Mouse (Mus musculus) telencephalon, adult 2 months (tissue): Measurements from ENCODE around the gene Itga3.

Source experiments
- DNase-seq: peaks from one replicate; pipeline ENCODE4 v3.0.0-alpha.2; 2011; ENCODE audit warnings: low read depth, low spot score

The Itga3 gene

DNA sequence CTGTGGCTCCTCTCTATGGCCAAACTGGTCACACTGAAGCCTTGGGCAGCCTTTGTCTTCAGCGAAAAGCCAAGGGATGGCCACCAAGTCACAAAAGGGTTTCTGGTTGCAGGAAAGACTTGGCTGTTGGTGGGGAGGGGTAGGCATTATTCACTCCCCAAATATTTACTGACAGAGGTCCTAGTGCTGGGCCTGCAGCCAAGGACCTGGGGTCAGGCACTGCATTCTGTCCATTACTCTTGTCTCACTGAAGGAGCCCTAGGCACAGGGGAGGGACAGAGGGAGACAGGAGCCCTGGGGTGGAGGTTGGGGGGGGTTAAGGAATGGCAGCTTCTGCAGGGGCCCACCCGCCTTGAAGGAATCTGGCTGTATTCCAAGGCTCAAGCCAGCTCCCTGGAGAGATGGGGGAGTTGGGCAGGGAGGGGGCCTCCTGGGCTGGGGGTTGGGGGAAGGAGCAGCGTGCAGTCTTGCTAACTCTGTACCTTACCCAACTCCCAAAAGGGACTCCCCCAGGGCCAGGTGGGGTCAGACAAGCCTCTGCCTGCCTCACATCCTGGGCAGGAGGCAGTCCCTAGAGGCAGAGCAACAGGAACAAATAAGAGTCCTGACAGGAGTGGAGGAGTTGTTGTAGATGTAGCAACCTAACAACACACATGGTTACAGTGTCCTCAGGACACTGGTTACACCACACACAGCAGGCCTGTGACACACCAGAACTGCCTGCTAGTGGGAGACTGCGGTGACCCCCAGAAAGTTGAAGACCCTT, 20.2 kb upstream of the Itga3 start:
- no peak for DNase-seq

GRCm38 (mm10) chr11:95095596-95095995, 19.0 kb upstream of the Itga3 start:
- DNase-seq, result no peak

- no peak for DNase-seq
Observed at GRCm38 (mm10) chr11:95093077-95093476, 16.5 kb upstream of the Itga3 start.

GRCm38 (mm10) chr11:95088857-95089779, 12.5 kb upstream of the Itga3 start:
- no peak for DNase-seq

DNA sequence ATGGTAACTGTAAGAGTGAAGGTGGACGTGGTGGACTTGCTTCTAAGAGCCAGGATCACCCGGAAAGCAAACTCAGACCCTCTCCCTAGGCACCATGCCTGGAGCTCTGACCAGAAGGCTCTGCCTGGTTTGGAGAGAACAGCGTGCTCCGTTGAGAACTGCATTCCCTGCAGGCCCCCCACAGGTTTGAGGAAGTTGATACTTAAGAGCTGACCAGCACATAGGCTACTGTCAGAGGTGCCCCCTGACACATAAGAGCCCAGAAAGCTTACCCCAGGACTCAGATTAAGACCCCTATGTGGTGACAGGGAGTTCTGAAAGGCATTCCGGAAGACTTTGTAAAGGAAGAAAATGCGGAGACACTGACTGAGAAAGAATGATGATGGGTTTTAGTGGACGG, 11.7 kb upstream of the Itga3 start:
- no peak for DNase-seq

GRCm38 (mm10) chr11:95087301-95088228, 11.0 kb upstream of the Itga3 start:
- no peak for DNase-seq

DNA sequence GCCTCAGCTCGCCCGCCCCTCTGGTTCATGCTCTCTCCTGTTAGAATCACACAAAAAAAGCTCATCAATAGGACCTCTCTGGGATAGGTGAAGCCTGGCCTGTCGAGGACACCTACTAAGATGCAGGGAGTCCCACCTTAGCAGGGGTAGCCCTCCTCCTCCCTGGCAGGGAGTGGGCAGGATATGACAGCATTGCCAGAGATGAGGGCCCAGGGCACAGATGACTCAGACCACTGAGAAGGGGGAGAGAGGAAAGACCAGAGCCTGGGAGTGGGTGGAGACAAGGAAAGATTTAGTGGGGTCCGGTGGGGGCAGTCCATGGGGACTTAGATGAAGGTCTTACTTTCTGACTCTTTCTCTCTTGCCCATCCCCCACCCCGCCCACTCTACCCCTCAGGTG, 9.6 kb upstream of the Itga3 start:
- no peak for DNase-seq

DNA sequence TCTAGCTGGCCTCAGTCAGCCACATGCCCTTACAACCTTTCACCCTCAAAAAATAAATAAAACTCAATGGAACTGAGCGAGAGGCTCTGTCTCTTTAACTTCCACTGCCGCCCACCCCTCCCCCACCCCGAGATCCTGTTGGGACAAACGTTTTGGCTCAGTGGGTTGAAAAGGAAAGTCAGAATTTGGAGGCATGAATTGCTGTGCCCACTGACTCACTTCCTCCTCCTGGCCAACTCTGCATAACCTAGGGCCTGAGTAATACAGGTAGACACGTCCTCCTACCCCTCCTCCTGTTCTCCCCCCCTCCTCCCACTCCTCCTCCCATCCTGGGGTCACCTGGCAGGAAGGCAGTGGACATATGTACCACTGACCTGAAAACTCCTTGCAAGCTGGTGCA, 9.1 kb upstream of the Itga3 start:
- DNase-seq, result no peak

- no peak for DNase-seq
Observed at GRCm38 (mm10) chr11:95084811-95085382, 8.3 kb upstream of the Itga3 start.

- no peak for DNase-seq
Observed at GRCm38 (mm10) chr11:95084175-95084574, 7.6 kb upstream of the Itga3 start.

DNA sequence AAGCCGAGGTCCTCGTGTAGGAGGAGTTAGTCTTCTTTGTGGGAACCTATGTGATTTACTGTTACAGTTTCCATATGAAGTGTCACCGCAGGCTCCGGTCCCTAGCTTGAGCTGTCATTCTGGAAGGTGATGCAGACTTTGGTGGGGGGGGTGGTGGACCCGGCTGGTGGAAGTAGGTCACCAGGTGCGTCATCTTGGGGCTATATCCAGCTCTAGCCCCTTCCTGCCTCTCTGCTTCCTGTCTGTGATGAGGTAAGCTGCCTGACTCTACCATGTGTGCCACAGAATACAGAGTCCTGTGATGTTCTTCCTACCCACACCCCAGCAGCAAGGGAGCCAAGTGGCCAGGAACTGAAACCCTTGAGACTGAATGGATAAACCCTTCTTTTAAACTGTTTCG, 6.3 kb upstream of the Itga3 start:
- no peak for DNase-seq

- no peak for DNase-seq
Observed at GRCm38 (mm10) chr11:95080783-95081182, 4.2 kb upstream of the Itga3 start.

DNA sequence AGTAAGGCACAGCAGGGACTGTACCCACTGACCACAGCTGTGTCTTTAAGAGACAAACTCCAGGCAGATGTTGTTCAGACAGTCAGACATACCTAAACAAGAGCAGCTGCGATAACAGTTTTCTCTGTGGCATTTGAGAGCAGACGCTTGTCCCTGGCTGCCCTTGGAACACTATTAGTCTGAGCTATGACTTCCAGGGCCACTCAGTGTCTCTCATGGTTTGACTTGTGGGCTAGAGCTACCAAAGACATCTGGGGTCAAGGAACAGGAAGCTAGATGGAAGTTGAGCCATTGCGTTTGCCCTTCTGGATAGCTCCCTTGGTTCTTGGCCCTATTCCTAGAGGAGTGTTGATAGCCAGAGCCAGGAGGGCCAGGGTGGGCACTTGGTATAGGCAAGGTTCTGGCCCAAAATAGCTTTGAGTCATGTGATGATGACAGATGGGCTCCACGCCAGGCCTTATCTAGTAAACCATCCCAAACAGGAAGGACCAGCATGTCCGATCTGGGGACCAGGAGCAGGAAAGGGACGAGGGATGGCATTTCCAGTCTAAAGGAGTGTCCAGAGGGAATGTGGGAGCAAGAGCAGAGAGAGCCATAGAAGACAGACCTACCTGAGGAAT, 2.8 kb upstream of the Itga3 start:
- DNase-seq, result no peak

- no peak for DNase-seq
Observed at GRCm38 (mm10) chr11:95077956-95078355, 1.4 kb upstream of the Itga3 start.

DNA sequence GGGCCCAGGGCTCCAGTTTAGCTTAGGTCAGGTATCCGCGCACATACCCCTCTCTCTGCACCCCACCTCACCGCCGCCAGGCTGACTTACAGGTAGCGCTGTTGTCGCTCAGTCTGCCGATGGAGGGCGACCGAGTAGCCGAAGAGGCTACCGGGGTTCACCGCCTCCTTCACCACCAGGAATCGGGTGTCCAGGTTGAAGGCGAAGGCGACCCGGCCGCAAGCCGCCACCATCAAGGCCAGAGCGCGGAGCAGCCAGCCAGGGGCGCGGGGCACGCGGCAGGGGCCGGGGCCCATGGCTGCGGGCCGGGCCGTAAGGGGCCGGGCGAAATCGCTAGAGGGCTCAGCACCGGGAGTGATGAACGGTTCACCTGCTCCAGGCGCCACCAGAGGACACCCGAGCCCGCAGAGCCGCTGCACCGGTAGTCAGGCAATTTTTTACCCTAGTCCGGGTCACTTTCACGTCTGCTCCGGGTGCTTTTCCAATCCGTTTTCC, 513 bp downstream of the Itga3 start:
- DNase-seq, result no peak

DNA sequence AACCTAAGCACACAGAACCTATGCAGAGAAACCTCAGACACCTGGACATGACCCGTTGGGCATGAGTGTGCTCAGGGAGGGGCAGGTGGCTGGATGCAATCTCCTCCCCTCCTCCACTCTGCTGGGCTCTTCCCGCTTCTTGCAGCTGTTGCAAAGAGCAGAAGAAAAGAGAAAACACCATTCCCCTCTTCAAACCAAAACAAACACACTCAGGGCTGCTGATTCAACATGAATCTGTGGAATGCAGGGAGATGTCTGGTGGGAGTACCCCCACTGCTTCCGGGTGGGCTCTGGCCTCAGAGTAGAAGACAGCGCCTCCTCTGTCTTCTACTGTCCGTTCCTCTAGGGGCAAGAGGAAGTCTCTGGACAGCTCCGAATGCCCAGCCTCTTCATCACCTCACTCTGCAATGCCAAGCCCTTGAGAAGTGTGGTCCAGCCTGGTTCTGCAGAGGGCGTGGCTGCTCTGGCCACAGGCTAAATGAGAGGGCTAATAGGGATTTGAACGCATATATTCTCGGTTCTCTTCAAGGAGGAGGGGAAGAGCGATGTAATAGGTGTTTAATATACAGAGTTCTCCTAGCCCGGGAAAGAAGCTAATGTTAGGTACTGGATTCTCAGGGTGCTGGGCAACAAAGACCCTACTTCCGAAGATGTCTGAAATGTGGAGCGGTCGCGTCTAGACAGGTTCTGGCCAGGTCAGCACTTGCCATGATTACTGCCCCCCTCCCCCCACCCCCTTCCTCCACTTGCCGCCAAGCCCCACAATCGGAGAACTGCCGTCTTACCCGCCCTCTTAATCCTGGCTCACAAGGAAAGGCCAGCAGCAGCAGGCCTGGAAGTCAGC, 1.2 kb downstream of the Itga3 start:
- no peak for DNase-seq

- no peak for DNase-seq
Observed at GRCm38 (mm10) chr11:95074694-95075093, 1.9 kb downstream of the Itga3 start.

GRCm38 (mm10) chr11:95073835-95074234, 2.8 kb downstream of the Itga3 start:
- no peak for DNase-seq

GRCm38 (mm10) chr11:95072804-95073203, 3.8 kb downstream of the Itga3 start:
- DNase-seq, result no peak

- no peak for DNase-seq
Observed at GRCm38 (mm10) chr11:95072136-95072535, 4.5 kb downstream of the Itga3 start.
